Mouse (Mus musculus): ENCODE measurements around the gene Pank3. TPM values are rescaled to one million over a fixed set of nuclear protein-coding genes. Genes with fewer than 3 reads are reported as not detected.

Gene Pank3
- polyA plus RNA-seq (2017; shearing (Covaris generic)): 16.6 TPM

GRCm38 (mm10) chr11:35769188-35769745 lies at the start of gene Pank3:
Pank3 (plus strand) TSS chr11:35769484.

GRCm38 (mm10) chr11:35798874-35799273 lies 29.6 kb downstream of the Pank3 start, which contains the start of gene Fbll1:
Fbll1 (minus strand) TSS chr11:35798884.

GRCm38 (mm10) chr11:35834022-35834760 lies 64.9 kb downstream of the Pank3 start, which contains the start of gene Rars:
Rars (minus strand) TSS chr11:35834506.

Other genes with a start within 250 kb of the Pank3 start
- gene Fbll1, start 29.4 kb downstream of the Pank3 start, polyA plus RNA-seq (2017; shearing (Covaris generic)): not detected
- 49.8 TPM for gene Rars, start 65.0 kb downstream of the Pank3 start, polyA plus RNA-seq (2017; shearing (Covaris generic))
- gene Wwc1, start 211.0 kb downstream of the Pank3 start, polyA plus RNA-seq (2017; shearing (Covaris generic)): 0.19 TPM